Mouse (Mus musculus): ENCODE results near the gene Sorcs2.

DNA sequence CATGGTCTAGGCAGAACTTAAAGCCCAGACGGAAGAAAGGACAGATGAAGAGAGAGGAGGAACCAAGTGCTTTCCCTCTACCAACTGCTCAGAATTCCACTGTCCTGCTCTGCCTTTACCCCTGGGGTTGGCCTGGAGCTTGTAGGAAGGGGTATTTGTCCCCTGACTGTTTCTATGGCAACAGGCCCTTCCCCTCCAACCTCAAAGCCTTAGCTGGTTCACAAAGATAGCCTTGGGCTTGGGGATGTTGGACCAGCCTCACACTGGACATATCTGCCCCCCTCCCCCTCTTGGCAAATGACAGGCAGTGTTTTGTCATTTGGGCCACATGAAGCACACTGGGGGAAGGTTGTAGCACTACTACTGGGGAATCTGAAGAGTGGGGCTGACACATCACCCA is 375.6 kb downstream of the Sorcs2 start:
- TF ChIP-seq CTCF (IDR thresholded peaks at IDR 0.05; ENCODE audit: extremely low read depth, insufficient read depth, insufficient read length, insufficient replicate concordance) (no peak), POLR2A (IDR thresholded peaks at IDR 0.05; ENCODE audit: low read depth, low read length) (no peak)

Measured in spleen, adult 2 months (tissue).